Mouse (Mus musculus) heart, adult 2 months (tissue): ENCODE results near the gene Casp7.

Source experiments
- CTCF ChIP-seq: fragments of 200-600 bp; IDR thresholded peaks from 2 replicates; pipeline ENCODE4 v1.8.1; 2022; ENCODE audit warnings: antibody characterized with exemption, mild to moderate bottlenecking, moderate library complexity
- POLR2A ChIP-seq: fragments of 200-500 bp; IDR thresholded peaks from 2 replicates; pipeline ENCODE4 v1.6.1; 2011; ENCODE audit warnings: mild to moderate bottlenecking, low read depth, low read length, control low read depth; ENCODE audit not compliant: insufficient read depth

DNA sequence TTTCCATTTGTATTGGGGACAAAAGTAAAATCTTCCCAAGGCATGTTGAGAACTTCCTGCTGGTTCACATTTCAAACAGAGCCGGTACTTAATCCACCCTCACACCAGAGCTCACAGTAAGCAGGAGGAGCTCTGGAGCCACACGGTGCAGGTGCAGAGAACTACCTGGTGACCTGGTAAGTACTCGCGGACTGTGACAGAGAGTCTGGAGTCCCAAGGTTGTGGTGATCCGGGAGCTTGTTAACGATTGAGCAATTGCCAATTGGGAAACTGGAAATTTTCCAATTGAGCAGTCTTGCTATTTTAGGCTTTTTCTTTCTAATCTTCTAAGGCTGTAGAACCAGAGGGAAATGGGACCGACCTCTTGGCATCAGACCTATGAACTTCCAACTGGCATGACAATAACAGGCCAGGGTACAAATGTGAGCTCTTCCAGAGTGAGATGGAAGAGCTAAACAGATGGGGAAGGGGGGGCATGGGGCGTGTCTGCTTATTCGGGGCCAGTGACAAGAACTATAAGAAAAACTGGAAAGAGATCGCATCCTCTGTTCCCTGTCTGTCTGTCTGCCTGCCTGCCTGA, 64.7 kb downstream of the Casp7 start, which contains the start of gene Plekhs1:
- TF ChIP-seq CTCF (no peak), POLR2A (no peak)
